Mouse (Mus musculus) adrenal gland, postnatal 10 days (tissue): ENCODE data around the gene Ddx58. TPM values are rescaled to one million over a fixed set of nuclear protein-coding genes. Genes with fewer than 3 reads are reported as not detected.

Experiments
- DNase-seq: peaks from one replicate; pipeline ENCODE4 v3.0.0; 2021; ENCODE audit warnings: mixed read lengths
- long read RNA-seq, 2 experiments: library from polyadenylated mRNA; stranded (forward); transcript quantifications; one replicate each; pipeline ENCODE4 v2.0.0; 2021
- total RNA-seq, 2 experiments: library from RNA; stranded (reverse); gene quantifications; 2 replicates each; pipeline ENCODE4 v1.2.3; 2021

Gene Ddx58
- 10 to 100 TPM; 17.5 to 20.9 TPM for total RNA-seq
- long read RNA-seq, experiment 1, partial matches to known transcripts, result 2 of 5 reads
- long read RNA-seq, experiment 1, other reads (novel, unspliced or antisense), result 0 of 5 reads
- long read RNA-seq, experiment 2, transcript Ddx58-201 (18 exons, 3,874 nt), result major isoform, 7 of 11 reads
- long read RNA-seq, experiment 2, partial matches to known transcripts, result 1 of 11 reads
- long read RNA-seq, experiment 2, other reads (novel, unspliced or antisense), result 3 of 11 reads

- DNase-seq, result peak; percentile 55
These were observed at the start of gene Ddx58 for GRCm38 (mm10) chr4:40239409-40240271. Ddx58 (minus strand) TSS chr4:40239828.

GRCm38 (mm10) chr4:40289046-40289445 is 49.4 kb upstream of the Ddx58 start:
- no peak for DNase-seq

- DNase-seq, result no peak
These were observed 47.8 kb upstream of the Ddx58 start for GRCm38 (mm10) chr4:40287415-40287814.

- DNase-seq, result peak; percentile 82
These were observed 46.0 kb upstream of the Ddx58 start for GRCm38 (mm10) chr4:40285582-40285981.

GRCm38 (mm10) chr4:40279276-40279900 is 39.8 kb upstream of the Ddx58 start, which contains the start of gene Ndufb6:
Ndufb6 (minus strand) TSS chr4:40279421.
- peak; percentile 99 for DNase-seq

GRCm38 (mm10) chr4:40278880-40279275 is 39.2 kb upstream of the Ddx58 start:
- DNase-seq, result no peak

GRCm38 (mm10) chr4:40269430-40270032 is 29.9 kb upstream of the Ddx58 start, which contains the start of the genes Smim27 and Topors:
Smim27 (plus strand) TSS chr4:40269579.
Topors (minus strand) TSS chr4:40269850.
- peak; percentile 97 for DNase-seq

GRCm38 (mm10) chr4:40268835-40269234 is 29.2 kb upstream of the Ddx58 start:
- no peak for DNase-seq

GRCm38 (mm10) chr4:40268204-40268813 is 28.7 kb upstream of the Ddx58 start:
- DNase-seq, result peak; percentile 96

- peak; percentile 26 for DNase-seq
These were observed 28.1 kb upstream of the Ddx58 start for GRCm38 (mm10) chr4:40267681-40268080.

GRCm38 (mm10) chr4:40264321-40264720 is 24.7 kb upstream of the Ddx58 start:
- DNase-seq, result no peak

GRCm38 (mm10) chr4:40254385-40255103 is 14.9 kb upstream of the Ddx58 start:
- no peak for DNase-seq

- DNase-seq, result no peak
These were observed 14.1 kb upstream of the Ddx58 start for GRCm38 (mm10) chr4:40253766-40254165.

- no peak for DNase-seq
These were observed 11.4 kb upstream of the Ddx58 start for GRCm38 (mm10) chr4:40250984-40251383.

- no peak for DNase-seq
These were observed 4.4 kb upstream of the Ddx58 start for GRCm38 (mm10) chr4:40244035-40244434.

- DNase-seq, result no peak
These were observed 3.4 kb upstream of the Ddx58 start for GRCm38 (mm10) chr4:40243006-40243405.

- no peak for DNase-seq
These were observed 2.3 kb upstream of the Ddx58 start for GRCm38 (mm10) chr4:40241928-40242327.

- DNase-seq, result no peak
These were observed 680 bp upstream of the Ddx58 start for GRCm38 (mm10) chr4:40240272-40240744.

GRCm38 (mm10) chr4:40238483-40239408 is 882 bp downstream of the Ddx58 start:
- peak; percentile 83 for DNase-seq

- DNase-seq, result no peak
These were observed 2.8 kb downstream of the Ddx58 start for GRCm38 (mm10) chr4:40236829-40237228.
